Mouse (Mus musculus) heart, postnatal 4 days (tissue): ENCODE measurements around the gene Zscan26. TPM values are rescaled to one million over a fixed set of nuclear protein-coding genes. Genes with fewer than 3 reads are reported as not detected.

Experiments
- microRNA-seq, 2 experiments: library from miRNA; unstranded; fragments of <30 nt; microRNA quantifications; one replicate each; pipeline ENCODE4 v1.2.0; 2021 to 2022
- total RNA-seq, 2 experiments: library from RNA; stranded (reverse); gene quantifications; 2 replicates each; pipeline ENCODE4 v1.2.3; 2021

Gene Zscan26
- total RNA-seq, 2 experiments from 2014 or later = 17.7 to 19.1 TPM

Small RNA genes within 50 kb of the gene (microRNA-seq; reads per million reads assigned to microRNA genes)
- gene Mir1896 = 0 reads per million in 2 experiments
- 0.35 to 2.0 reads per million in 2 experiments for gene Mir6942

Other genes with a start within 250 kb of the Zscan26 start
- not detected for gene Gpx5, start 161.0 kb downstream of the Zscan26 start, total RNA-seq
- gene Gpx6, start 141.6 kb downstream of the Zscan26 start, total RNA-seq = not detected
- gene Olfr1367, start 106.8 kb downstream of the Zscan26 start, total RNA-seq = not detected
- 1 to 10 TPM; 6.6 to 7.5 TPM for gene Zscan12, start 90.9 kb downstream of the Zscan26 start, total RNA-seq
- 10 to 100 TPM; 37.9 to 43.5 TPM for gene Zkscan3, start 51.0 kb downstream of the Zscan26 start, total RNA-seq
- under 1 TPM; 0.61 to 0.71 TPM for gene Pgbd1, start 12.7 kb downstream of the Zscan26 start, total RNA-seq
- gene Nkapl, start 14.8 kb upstream of the Zscan26 start, total RNA-seq = under 1 TPM; 0.47 to 0.91 TPM
- 1 to 10 TPM; 1.1 to 1.4 TPM for gene Zkscan4, start 25.2 kb upstream of the Zscan26 start, total RNA-seq
- not detected for gene Gm10065, start 25.7 kb upstream of the Zscan26 start, total RNA-seq
- gene AK157302, start 41.5 kb upstream of the Zscan26 start, total RNA-seq = 10 to 100 TPM; 21.1 to 21.9 TPM
- gene Gm11273, start 47.7 kb upstream of the Zscan26 start, total RNA-seq = 100 to 1,000 TPM; 183 to 189 TPM
- gene Zkscan8, start 77.4 kb upstream of the Zscan26 start, total RNA-seq = 10 to 100 TPM; 15.1 to 16.5 TPM
- not detected for gene Olfr1366, start 89.1 kb upstream of the Zscan26 start, total RNA-seq
- not detected for gene Olfr1535, start 106.2 kb upstream of the Zscan26 start, total RNA-seq
- not detected for gene Olfr1364, start 128.0 kb upstream of the Zscan26 start, total RNA-seq
- not detected for gene Olfr1362, start 160.3 kb upstream of the Zscan26 start, total RNA-seq
- not detected for gene Olfr11, start 188.8 kb upstream of the Zscan26 start, total RNA-seq
- not detected for gene Olfr1361, start 209.7 kb upstream of the Zscan26 start, total RNA-seq
- not detected for gene Olfr1360, start 223.7 kb upstream of the Zscan26 start, total RNA-seq
- not detected for gene Olfr1359, start 244.4 kb upstream of the Zscan26 start, total RNA-seq